Mouse (Mus musculus) common myeloid progenitor, adult 5-6 weeks (primary cell): ENCODE data around the gene Katnb1. TPM values are rescaled to one million over a fixed set of nuclear protein-coding genes. Genes with fewer than 3 reads are reported as not detected.

Experiments
- ATAC-seq: replicated peaks from 2 replicates; pipeline ENCODE4 v1.8.0; 2016; ENCODE audit warnings: low read depth, mild to moderate bottlenecking, moderate TSS enrichment, inconsistent platforms; ENCODE audit not compliant: poor library complexity, severe bottlenecking
- total RNA-seq: library from RNA; stranded (forward); fragments of 200-1000, 187-1606 nt; gene quantifications from 2 replicates; pipeline ENCODE4 v1.2.3, GENCODE M21; 2017

Gene Katnb1
- total RNA-seq, 1 experiment from 2014 or later = 24.6 TPM

DNA sequence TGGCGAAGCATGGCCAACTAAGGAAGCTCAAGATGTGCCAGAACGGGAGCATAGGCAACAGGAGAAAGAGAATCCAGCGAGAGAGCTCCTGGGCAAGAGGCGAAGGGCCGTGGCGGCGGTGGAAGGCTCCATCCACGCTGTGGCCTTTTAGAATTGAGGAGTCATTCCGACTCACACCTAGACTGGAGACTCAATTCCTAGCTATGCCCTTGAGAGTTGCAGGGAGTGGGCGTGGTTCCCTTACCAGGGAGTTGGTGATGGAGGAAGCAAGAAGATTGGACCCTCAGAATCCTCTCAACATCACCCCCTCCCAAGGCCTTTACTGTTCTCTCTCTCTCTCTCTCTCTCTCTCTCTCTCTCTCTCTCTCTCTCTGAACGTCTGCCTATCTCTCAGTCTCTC lies 664 bp downstream of the Katnb1 start:
- no peak for ATAC-seq

DNA sequence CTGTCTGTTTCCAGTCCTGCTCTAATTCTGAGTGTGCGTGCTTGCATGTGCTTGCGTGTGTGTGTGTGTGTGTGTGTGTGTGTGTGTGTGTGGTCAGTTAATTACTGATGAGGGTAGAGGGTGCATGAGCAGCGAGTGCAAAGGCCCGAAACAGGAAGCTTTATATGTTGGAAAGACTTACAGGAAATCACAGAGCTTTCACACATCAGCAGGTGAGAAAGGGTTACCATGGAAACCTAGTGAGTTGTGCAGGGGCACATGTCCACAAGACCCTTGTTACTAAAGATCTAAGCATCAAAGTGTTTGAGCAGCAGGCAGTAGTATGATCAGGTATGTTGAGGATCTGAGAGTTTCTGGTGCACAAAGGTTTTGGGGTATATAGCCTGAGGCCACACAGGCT lies 3.3 kb downstream of the Katnb1 start:
- ATAC-seq = no peak

DNA sequence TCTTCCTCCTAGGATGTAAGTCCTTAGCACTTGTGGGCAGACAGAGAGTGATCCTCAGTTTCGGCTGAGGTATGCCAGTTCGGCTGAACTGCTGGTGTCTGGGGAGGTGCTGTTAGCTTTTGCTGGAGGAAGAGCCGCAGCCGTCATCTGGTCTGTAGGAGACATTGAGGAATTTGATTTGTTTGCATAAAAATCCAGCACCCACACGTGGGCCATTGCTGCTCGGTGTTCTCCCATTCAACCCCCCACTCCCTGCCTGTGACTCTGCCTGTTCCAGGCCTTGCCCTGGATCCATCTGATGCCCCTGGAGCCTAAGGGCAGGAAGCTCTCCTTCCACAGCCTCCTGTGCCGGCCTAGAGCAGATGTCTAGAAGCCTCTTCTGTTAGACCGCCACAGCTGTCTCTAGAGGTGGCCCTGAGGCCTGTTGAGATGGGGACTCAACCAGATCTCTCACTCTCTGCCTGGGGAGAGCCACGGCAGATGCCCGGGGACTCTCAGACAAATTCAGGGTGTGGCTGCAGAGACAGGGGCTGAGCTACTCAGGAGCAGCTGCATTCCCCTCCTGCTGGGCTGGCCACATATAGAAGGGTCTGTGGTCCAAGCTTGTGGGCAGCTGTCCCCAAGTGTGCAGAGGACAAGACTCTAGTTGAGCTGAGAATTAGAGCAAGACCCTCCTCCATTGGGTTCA lies 3.9 kb downstream of the Katnb1 start:
- no peak for ATAC-seq

DNA sequence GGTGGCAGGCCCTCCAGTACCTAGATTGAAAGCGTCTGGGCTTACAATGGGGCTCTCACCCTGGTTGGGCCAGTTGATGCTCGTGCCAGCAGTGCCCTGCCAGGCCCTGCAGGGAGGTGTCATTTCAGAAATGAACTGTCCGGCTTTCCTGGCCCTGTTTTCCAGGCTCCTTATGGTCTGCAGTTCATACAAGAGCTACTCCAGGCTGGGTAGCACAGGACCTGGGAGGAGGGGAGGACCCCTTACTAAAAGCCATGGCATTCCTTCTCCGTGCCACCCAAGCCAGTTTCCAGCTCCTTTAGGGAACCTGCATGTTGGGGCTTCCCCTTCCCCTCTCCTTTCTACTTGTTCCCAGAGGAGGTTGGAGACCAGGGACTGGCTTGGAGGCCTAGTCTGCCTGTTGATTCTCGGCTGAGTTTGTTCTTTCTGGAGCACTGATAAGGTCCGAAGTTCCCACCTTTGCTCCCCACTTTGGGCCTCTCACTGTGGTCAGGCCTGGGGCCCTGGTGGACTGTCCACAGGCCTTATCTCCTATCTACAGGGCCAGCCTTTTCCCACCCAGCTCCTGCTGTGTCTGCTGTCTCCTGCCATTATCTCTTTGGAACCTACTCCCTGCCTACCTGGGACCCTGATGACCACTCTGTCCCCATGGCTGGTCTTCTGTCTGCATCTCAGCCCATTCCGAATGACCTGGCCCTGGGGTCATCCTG lies 4.6 kb downstream of the Katnb1 start:
- no peak for ATAC-seq

DNA sequence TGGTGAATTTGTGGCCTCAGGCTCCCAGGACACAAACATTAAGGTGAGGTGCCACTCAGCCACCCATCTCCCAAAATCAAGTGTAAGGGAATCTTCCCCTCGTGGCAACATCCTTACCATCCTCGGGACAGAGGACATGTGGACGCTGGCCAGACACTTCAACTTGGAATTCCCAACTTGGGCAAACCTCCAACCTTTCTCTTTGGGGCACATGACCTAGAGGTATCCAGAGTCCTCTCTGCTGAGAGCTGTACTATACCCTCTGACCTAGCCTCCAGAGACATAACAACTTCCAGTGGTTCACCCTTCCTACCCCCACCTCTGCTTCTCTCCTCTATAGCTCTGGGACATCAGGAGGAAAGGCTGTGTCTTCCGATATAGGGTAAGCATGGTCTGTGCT lies 12.6 kb downstream of the Katnb1 start:
- ATAC-seq = no peak

DNA sequence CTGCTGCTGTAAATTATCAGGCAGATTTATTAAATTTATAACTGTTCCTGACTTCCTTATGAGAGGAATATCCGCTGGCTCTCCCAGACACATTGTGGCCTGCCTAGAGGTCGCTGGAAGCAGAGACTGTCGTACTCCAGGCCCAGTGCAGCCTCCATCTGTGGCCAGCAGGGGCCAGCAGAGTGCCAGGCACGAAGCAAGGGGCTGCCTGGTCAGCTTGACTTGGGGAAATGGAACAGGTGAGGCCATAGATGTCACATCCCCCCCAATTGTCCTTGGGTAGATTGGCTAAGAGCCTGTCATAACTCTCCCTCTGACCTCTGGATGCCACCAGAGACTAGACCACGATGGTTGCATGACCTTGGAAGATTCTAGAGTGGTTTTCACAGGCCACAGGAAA lies 18.0 kb downstream of the Katnb1 start:
- ATAC-seq = peak; percentile 82

DNA sequence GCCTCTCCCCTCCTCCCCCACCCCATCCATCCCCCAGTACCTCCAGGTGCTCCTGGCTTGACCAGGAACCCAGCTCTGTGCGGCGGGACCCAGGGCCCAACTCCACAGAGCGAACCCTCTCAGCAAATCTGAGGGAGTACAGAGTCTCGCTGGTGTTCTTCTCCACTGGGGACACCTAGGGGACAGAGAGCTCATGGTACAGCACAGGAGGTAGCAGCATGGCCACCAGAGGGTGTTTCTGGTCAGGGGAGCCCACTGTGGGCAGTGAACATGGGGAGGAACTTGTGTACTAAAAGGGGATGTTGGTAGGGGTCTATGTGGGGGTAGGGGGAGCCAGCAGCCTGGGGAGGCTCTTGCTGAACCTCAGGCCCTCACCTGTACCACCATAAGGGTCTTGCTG lies 21.0 kb downstream of the Katnb1 start:
- peak; percentile 46; the same call in 1 of the 2 replicates for ATAC-seq

DNA sequence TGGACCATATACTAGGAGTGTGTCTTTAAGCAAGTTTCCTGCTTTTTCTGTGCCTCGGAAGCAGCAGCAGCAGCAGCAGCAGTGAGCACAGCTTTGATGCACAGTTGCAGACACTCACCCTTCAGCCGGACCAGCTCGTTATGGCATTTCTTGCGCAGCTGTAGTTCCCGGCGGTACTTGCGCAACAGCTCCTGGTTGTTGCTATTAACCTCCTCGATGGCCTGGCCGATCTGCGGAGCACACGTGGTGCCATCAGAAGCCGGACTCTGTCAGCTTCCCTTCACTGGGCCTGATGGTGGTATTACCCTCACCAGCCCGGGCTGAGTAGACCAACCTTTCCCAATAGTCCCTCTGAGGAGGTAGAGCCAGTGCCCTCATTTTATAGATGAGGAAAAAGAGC lies 26.3 kb downstream of the Katnb1 start:
- ATAC-seq = peak; percentile 21; the same call in 1 of the 2 replicates

DNA sequence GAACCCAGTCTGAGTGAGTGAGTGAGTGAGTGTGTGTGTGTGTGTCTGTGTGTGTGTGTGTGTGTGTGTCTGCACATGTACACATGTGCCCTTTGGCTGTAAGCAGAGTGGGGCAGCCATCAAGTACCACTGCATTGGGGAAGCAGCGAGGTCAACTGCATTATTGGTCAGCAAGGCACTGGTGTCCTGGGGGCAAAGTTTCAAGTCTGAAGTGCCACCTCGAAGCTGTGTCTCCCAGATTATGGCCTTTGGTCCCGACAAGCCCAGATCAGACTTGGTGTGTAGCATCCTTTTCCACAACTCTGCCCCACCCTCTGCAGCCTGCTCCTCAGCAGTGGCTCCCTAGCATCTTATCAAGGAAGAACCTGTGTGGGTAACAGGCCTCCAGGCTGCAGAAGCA lies 31.6 kb downstream of the Katnb1 start:
- no peak for ATAC-seq

DNA sequence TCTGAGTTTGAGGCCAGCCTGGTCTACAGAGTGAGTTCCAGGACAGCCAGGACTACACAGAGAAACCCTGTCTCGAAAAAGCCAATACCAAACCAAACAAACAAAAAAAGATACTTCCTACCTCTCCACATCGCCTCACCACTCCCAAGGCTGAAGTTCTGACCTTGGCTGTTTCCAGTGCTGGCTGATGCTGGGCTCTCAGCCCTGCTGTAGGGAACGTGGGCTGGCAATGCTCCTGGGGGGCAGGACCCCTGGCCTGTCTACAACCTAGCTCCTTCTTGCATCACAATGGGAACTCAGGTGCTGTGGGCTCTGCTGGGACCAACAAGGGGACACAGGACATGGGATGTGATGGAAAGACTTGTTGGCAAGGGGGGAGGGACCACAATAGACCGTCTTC lies 32.1 kb downstream of the Katnb1 start:
- no peak for ATAC-seq

DNA sequence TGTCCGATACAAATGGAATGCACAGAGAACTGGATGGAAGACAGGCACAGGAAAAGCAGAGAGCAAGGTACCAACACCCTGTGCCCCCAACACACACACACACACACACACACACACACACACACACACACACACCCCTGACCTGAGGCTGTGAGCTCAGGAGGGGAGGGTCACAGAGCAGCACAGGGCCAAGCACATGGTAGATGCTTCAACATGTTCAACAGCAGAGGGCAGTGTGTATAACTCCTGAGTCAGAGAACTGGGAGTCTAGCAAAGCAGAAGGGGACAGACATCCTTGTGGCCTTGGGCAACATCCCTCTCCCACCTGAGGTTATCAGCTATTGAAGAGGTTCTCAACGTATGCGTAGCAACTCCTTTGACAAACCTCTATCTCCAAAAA lies 32.8 kb downstream of the Katnb1 start:
- ATAC-seq = peak; percentile 96

DNA sequence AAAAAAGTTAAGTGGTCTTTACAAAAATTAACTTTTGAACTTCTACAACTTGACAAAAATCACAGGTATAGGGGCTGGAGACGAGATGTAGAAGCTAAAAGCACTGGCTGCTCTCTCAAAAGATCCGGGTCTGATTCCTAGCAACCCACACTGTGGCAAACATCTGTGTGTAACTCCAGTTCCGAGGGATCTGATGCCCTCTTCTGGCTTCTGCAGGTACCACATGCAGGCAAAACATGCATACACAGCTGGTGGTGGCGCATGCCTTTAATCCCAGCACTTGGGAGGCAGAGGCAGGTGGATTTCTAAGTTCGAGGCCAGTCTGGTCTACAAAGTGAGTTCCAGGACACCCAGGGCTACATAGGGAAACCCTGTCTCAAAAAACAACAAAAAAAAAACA lies 42.5 kb downstream of the Katnb1 start:
- ATAC-seq = no peak

DNA sequence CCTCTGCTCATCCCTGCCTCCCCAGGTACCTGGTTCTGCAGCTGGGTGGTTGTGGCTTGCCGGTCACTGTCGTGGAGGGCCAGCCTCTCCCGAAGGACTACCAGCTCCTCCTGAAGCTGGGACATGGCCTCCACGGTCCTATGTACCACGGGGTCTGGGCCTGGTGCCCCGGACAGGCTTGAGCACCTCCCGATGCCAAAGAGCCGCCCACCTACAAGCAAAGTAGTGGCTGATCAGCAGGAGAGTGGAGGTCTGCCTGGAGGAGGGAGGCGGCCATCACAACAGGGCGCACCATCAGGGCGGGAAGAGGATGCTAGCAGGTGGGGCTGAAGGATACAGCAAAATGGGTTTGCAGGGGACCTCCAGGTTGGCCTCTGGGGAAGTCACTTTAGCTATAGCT lies 45.5 kb downstream of the Katnb1 start:
- no peak for ATAC-seq

DNA sequence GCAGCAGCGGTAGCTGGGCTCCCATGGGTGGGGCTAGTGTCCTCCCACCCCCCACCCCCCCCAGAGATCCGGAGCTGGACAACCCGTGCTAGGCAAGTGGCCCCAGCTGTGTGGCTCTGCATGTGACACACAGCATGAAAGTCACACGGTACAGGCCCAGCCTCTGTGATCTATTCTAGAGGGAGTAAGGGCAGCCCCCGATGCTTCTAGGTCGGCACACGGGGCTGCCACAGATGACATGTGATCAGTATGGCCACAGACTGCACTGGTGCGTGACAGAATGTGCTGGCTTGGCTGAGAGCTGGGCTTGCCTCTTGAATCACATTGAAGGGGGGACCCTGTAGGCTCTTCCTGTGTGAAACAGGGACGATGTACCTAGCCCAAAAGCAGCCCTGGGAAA lies 46.7 kb downstream of the Katnb1 start:
- no peak for ATAC-seq

DNA sequence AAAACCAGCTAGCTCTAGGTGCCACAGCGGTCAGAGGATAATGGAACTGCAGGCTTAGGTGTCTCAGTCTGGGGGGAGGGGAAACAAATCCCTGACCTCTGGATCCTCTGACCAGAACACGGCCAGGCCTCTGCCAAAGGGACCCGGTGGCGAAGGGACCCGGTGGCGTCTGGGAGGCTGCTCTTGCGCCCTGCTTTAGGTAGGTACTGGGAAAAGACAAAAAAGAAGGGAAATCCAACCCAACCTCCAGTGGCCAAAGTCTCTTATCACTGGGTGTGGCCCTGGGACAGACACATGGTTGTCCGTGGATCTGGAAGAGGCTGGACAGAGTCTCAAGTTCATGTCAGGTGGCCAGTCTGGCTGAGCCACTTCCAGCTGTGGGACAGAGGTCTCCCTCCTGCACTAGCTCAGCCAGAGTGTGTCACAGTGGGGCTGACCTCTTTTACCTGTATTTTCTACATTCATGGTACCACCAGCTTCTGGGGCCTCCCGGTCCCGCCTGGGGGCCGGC lies 47.8 kb downstream of the Katnb1 start:
- no peak for ATAC-seq

DNA sequence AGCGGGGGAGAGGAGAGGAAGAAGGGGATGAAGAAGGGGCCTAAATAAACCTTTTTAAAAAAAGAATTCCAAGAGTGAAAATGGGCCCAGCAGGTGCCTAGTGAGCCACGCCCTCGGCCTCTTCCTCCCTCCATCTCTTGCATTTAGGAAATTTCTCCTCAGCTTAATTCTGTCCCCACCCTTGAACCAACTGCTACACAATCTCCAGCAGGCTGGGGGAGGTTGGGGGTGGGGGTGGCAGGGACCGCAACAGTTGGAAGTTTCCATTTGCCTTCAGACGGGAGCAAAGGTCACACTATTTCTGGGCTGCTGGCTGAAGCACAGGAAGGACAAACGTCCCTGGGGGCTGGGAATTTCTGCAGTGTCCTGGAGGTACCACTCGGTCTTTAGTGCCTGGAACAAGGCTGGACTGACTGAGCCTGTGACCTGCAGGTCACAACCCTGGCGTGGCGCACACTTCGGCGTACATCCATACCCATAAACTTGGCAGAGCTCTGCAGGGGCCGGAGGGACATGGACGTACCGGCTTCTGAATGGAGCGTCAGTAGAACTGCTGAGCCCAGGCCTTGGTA lies 50.1 kb downstream of the Katnb1 start:
- ATAC-seq = no peak

DNA sequence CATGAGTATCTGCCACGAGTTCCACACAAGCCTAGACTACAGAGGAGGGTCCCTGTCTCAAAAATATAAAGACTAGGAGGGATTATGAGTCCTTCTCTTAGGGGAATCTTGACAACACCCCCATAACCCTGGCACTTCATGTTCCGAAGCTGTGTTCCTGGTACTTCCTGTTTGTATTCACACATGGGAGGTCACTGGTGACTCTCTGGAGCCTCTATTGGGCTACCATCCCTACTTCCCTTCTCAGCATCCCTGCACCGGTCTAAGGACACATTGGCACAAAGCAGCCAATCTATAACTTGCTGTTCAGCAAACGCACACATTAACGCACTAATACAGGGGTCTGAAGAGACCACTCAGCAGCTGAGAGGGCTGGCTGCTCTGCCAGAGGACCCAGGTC lies 51.0 kb downstream of the Katnb1 start:
- ATAC-seq = no peak

DNA sequence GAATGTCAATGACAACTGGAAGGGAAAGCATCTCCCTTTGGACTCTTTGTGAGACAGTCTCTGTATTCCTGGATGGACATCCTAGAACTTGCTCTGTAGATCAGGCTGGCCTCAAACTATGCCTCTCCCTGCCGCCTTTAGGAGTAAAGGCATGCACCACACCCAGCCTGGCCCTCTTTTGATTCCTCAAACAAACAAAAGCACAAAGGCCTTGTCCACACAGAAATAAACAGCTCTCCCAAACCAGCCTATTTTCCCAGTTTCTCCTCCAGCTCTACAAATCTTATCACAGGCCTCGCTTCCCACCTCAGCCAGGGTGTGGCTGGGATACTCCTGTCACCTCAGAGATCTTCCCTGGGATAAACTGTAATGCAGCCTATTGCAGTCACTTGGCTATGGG lies 53.2 kb downstream of the Katnb1 start:
- ATAC-seq = no peak

DNA sequence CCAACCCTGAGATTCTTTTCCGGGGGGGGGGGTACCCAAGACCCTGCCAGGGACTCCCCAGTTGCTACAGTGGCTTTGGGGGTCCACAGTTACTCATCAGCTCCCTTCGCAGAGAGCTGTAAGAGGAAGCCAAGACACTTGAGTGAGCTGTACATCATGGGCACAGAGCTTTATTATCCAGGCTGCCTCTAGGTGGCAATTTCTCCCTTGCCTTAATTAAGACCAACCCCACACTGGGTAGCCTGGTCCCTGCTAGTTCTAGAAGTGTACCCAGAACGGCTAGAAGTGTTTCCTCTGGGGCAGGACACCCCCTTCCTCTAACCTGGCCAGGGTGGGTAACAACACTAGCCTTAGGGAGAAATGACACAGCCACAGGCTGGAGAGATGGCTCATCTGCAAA lies 54.3 kb downstream of the Katnb1 start:
- peak; percentile 41; the same call in 1 of the 2 replicates for ATAC-seq

DNA sequence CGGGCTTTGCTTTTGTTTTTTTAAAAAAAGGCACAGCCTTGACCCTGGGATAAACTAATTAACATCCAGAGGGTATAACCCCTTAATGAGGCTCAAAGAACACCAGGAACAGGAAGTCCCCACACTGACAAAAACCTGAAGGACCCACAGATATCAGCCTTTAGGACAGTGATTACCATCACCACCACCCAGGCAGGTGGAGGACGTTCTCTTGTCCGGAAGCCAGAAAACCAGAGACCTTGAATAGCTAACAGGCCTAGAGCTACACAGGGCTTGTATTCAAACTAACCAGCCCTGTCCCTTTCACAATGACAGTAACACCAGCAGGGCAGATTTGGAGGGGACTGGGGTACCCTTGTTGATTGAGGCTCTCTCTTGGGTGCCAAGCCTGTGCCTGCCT lies 55.2 kb downstream of the Katnb1 start:
- ATAC-seq = no peak

DNA sequence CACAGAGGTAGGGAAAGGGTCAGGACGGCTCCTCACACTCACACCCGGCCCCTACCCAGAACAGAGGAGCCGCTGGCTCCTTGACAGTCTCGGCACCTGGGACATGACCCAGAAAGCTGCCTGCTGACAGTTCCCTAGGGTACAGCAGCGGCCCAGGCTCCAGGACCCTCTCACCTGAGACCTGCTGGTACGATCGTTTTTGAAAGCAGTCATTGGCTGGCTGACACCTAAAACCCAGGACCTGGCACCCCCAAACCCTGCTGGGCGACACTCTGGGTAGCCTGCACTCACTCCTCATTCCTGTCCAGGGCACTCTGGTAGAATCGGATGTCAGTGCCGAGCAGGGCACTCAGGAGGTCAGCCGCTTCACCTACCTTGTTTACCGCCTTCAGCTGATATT lies 56.2 kb downstream of the Katnb1 start:
- no peak for ATAC-seq
